Mouse (Mus musculus) embryonic facial prominence, embryonic 11.5 days (tissue): ENCODE data around the gene Srd5a1. TPM values are rescaled to one million over a fixed set of nuclear protein-coding genes. Genes with fewer than 3 reads are reported as not detected.

Experiments
- ATAC-seq: fragments of 200-750 bp; cut with Nextera tagmentation; replicated peaks from 2 replicates; pipeline ENCODE4 v1.8.0; 2017; ENCODE audit warnings: low read depth; ENCODE audit not compliant: insufficient number of reproducible peaks, low FRiP score, low TSS enrichment
- DNase-seq: peaks from one replicate; pipeline ENCODE4 v3.0.0-alpha.2; 2015; ENCODE audit warnings: low spot score
- H3K27ac ChIP-seq: fragments of 300-500 bp; sonication (generic); replicated peaks from 2 replicates; pipeline ENCODE4 v1.5.1; 2014; ENCODE audit warnings: mild to moderate bottlenecking, low read depth, low read length, control low read depth
- H3K27me3 ChIP-seq: fragments of 300-500 bp; sonication (generic); 2 replicates; pipeline ENCODE4 v1.6.1; 2014; ENCODE audit warnings: mild to moderate bottlenecking, low read length, moderate library complexity, mixed read lengths; ENCODE audit not compliant: control insufficient read depth, insufficient read depth
- H3K36me3 ChIP-seq: fragments of 300-500 bp; sonication (generic); replicated peaks from 2 replicates; pipeline ENCODE4 v1.6.1; 2014; ENCODE audit warnings: low read depth, mild to moderate bottlenecking, low read length, moderate library complexity, mixed read lengths; ENCODE audit not compliant: control insufficient read depth, insufficient read depth
- H3K4me1 ChIP-seq: fragments of 300-500 bp; sonication (generic); 2 replicates; pipeline ENCODE4 v1.6.1; 2014; ENCODE audit warnings: low read length, mixed read lengths; ENCODE audit not compliant: control insufficient read depth, insufficient read depth
- H3K4me2 ChIP-seq: fragments of 300-500 bp; sonication (generic); 2 replicates; pipeline ENCODE4 v1.6.1; 2014; ENCODE audit warnings: low read depth, mild to moderate bottlenecking, control low read depth, low read length, moderate library complexity
- H3K4me3 ChIP-seq: fragments of 300-500 bp; sonication (generic); 2 replicates; pipeline ENCODE4 v1.5.1; 2014; ENCODE audit warnings: low read depth, low read length, control low read depth
- H3K9ac ChIP-seq: fragments of 300-500 bp; sonication (generic); replicated peaks from 2 replicates; pipeline ENCODE4 v1.6.1; 2014; ENCODE audit warnings: mild to moderate bottlenecking, control low read depth, low read length
- H3K9me3 ChIP-seq: fragments of 300-500 bp; sonication (generic); replicated peaks from 2 replicates; pipeline ENCODE4 v1.6.1; 2016; ENCODE audit warnings: mild to moderate bottlenecking, low read length, inconsistent platforms, mixed read lengths; ENCODE audit not compliant: control insufficient read depth
- WGBS: fragments of 180-500 bp; shearing (Covaris S2); extraction: QIAGEN DNeasy Blood & Tissue Kit; methylation state at CpG from one replicate; pipeline ENCODE4 v1.1.7; 2014; 5-methylcytosine and 5-hydroxymethylcytosine counted together
- polyA plus RNA-seq: library from polyadenylated mRNA; unstranded; fragments of >200 nt; fragmentation: Nextera tagmentation; extraction: Ambion mirVana; gene quantifications from 2 replicates; pipeline ENCODE4 v1.2.1, GENCODE M21; 2014

The Srd5a1 gene
- polyA plus RNA-seq, 1 experiment from 2014 or later, result 20.8 TPM

DNA sequence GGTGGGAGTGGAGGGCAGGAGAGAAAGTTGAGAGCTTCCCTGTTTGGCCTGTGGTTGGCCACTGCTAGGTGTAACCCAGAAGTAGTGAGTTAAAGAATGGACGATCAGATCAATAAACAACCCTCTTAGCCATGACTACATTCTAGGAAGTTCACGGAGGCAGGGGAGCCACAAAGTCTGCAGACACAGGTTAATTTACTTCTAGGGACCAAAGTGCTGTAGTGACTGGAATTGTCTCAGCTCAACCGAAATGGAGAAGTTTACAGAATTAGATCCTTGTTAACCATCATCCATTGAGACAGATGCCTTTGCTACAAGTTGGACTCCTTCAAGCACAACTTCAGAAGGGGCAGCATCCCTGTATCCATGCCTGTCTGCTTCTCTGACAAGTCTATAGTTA is 23.4 kb downstream of the Srd5a1 start:
- no peak overlapping the region for H3K4me3 ChIP-seq
- 81% methylated on average over 3 of the region's 3 CpGs for WGBS
- no peaks in the 10 kb centered on the region for H3K4me1 ChIP-seq
- no peak overlapping the region for H3K9ac ChIP-seq
- no peak overlapping the region for H3K4me2 ChIP-seq
- H3K9me3 ChIP-seq, result no peaks in the 10 kb centered on the region
- no peak overlapping the region for H3K27ac ChIP-seq
- DNase-seq, result no peak
- H3K36me3 ChIP-seq, result no peaks in the 10 kb centered on the region
- ATAC-seq, result no peak
- no peaks in the 10 kb centered on the region for H3K27me3 ChIP-seq

DNA sequence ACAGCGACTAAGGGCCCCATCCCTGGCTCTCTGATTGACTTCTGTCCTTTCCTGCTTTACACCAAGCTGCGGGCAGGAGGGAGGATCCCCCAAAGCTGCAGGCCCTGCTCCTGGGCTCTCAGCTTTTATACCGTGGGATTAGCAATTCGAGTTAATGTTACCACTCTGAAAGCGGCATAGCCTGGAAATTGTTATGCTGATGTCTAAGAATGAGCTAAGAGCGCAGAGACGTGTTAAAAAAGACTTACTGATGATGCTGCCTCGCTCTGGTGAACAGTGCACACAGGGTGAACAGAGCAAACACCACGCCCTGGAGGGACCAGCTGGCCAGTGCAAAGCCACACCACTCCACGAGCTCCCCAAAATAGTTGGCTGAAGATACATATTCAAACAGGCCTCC is 24.9 kb downstream of the Srd5a1 start:
- DNase-seq, result no peak

DNA sequence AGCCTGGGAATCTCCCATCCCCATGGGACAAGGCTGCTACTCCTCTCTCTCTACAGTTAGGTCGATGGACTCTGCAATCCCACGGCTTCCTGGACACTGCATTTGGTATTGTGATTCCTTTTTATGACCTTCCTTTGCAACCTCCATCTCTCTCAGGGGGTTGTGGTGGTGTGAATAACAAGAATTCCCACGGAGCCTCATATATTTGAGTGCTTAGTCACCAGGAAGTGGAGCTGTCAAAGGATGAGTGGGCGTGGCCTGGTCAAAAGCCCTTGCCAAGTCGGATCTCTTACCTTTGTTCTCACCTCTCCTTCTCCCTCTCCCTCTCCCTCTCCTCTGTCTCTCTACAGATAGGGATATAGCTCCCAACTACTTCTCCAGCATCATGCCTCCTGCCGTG is 25.4 kb downstream of the Srd5a1 start:
- ATAC-seq (no peak), DNase-seq (no peak)
- Histone ChIP-seq H3K36me3 (no peaks in the 10 kb centered on the region), H3K4me3 (no peak overlapping the region), H3K4me1 (no peaks in the 10 kb centered on the region), H3K9me3 (no peaks in the 10 kb centered on the region), H3K27me3 (no peaks in the 10 kb centered on the region), H3K9ac (no peak overlapping the region), H3K27ac (no peak overlapping the region), H3K4me2 (no peak overlapping the region)
- 61% methylated on average over 6 of the region's 6 CpGs for WGBS

More for the DNA sequence above, 24.9 kb downstream of the Srd5a1 start:
- Histone ChIP-seq H3K4me2 (no peak overlapping the region), H3K36me3 (no peaks in the 10 kb centered on the region), H3K27ac (no peak overlapping the region), H3K27me3 (no peaks in the 10 kb centered on the region), H3K4me1 (no peaks in the 10 kb centered on the region), H3K4me3 (no peak overlapping the region), H3K9me3 (no peaks in the 10 kb centered on the region), H3K9ac (0 out of 2 replicates have a peak overlapping the region, but pooled peaks have one; percentile 6)
- 63% methylated on average over 10 of the region's 10 CpGs for WGBS
- ATAC-seq, result no peak

DNA sequence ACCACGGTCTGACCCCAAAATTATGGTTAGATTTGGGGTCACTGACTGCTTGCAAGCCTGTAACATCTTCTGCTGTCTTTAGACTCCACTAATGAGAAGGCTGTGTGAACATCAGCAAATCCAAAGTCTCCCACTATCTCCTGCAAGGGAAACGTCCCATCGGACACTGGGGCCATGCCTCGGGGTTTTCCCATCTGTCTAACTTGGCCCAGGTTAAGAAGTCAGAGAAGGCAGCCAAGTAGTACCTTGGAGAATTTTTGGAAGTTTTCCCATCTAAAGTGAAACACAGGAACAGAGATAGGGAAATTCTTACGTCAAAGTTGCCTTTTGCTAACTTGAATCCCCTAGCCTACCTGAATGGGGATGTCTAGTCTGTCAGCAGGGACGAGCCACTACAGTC is 27.7 kb downstream of the Srd5a1 start:
- Histone ChIP-seq H3K9ac (no peak overlapping the region), H3K36me3 (no peaks in the 10 kb centered on the region), H3K9me3 (no peaks in the 10 kb centered on the region), H3K4me3 (no peak overlapping the region), H3K4me1 (no peaks in the 10 kb centered on the region), H3K27me3 (no peaks in the 10 kb centered on the region), H3K27ac (no peak overlapping the region), H3K4me2 (no peak overlapping the region)
- no peak for ATAC-seq
- 94% methylated on average over 6 of the region's 6 CpGs for WGBS
- DNase-seq, result no peak

DNA sequence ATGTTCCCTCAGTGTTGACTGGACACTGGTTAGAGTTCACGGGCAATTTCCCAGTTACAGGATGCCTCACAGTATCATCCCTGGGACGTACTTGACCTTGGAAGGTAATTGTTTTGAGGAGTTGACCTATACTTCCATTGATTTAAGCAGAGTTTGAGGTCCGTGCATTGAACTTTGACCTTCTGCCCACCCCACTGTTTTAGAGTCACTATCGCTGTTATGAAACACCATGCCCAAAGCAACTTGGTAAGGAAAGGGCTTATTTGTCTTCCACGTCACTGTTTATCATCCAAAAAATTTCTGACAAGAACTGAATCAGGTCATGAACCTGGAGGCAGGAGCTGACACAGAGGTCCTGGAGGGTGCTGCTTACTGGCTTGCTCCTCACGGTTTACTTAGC is 28.8 kb downstream of the Srd5a1 start:
- H3K27me3 ChIP-seq, result no peaks in the 10 kb centered on the region
- no peaks in the 10 kb centered on the region for H3K36me3 ChIP-seq
- ATAC-seq, result no peak
- no peak overlapping the region for H3K9ac ChIP-seq
- no peaks in the 10 kb centered on the region for H3K9me3 ChIP-seq
- no peak overlapping the region for H3K4me3 ChIP-seq
- H3K4me1 ChIP-seq, result no peaks in the 10 kb centered on the region
- no peak for DNase-seq
- WGBS, result 84% methylated on average over 6 of the region's 6 CpGs
- H3K4me2 ChIP-seq, result no peak overlapping the region
- H3K27ac ChIP-seq, result no peak overlapping the region

DNA sequence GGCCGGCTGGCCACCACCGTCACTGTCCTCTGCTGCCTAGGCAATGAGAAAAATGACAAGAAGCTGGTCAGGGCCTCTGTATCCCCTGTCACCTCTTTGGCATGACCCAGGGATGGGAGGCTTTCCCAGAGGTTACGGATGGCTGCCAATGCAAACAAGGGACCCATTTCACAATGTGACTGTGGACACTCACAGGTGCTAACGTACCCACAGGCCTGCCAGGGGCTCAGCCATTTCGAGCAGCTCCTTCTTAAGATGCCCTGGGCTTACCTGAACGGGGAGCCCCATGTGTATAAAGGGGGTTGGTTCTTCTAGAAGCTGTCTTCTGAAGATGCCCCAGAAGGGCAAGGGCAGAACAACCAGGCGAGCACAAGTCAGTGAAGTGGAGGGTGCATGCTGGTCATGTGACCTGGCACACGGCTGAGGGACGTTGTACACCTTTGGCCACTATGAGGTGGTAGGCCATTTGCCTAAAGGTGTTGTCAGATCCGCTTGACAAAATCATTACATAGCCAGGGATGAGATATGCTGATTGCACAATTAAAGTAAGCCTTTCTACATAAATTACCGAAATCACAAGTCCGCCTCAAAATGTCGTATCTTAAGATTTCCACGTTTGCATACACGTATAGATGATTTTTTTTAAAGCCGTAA is 33.9 kb downstream of the Srd5a1 start:
- H3K4me2 ChIP-seq, result no peak overlapping the region
- no peaks in the 10 kb centered on the region for H3K27me3 ChIP-seq
- H3K27ac ChIP-seq, result no peak overlapping the region
- H3K4me3 ChIP-seq, result no peak overlapping the region
- no peak for ATAC-seq
- DNase-seq, result no peak
- no peak overlapping the region for H3K9ac ChIP-seq
- H3K4me1 ChIP-seq, result no peaks in the 10 kb centered on the region
- 90% methylated on average over 16 of the region's 16 CpGs for WGBS
- H3K9me3 ChIP-seq, result no peaks in the 10 kb centered on the region
- no peaks in the 10 kb centered on the region for H3K36me3 ChIP-seq

DNA sequence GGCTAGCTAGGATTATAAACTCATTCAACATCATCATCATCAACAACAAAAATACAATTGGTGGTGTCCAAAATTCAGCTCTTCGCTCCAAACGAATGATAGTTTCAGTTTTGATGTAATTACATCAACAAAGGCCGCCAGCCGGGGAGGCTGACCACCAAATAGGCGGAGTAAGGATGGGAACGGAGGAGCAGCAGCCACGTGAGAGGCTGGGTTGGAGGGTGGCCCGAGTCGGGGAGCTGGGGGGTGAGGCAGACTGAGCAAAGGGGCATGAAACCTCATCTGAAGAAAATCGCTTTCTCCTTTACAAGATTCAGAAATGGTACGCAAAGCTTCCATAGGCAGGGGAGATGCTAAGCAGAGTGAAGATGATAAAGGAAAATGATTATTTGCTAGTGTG is 34.6 kb downstream of the Srd5a1 start:
- no peak overlapping the region for H3K4me3 ChIP-seq
- no peak overlapping the region for H3K27ac ChIP-seq
- no peaks in the 10 kb centered on the region for H3K36me3 ChIP-seq
- no peaks in the 10 kb centered on the region for H3K27me3 ChIP-seq
- H3K4me1 ChIP-seq, result no peaks in the 10 kb centered on the region
- 60% methylated on average over 11 of the region's 11 CpGs for WGBS
- ATAC-seq, result no peak
- H3K9me3 ChIP-seq, result no peaks in the 10 kb centered on the region
- no peak overlapping the region for H3K9ac ChIP-seq
- no peak for DNase-seq
- no peak overlapping the region for H3K4me2 ChIP-seq

DNA sequence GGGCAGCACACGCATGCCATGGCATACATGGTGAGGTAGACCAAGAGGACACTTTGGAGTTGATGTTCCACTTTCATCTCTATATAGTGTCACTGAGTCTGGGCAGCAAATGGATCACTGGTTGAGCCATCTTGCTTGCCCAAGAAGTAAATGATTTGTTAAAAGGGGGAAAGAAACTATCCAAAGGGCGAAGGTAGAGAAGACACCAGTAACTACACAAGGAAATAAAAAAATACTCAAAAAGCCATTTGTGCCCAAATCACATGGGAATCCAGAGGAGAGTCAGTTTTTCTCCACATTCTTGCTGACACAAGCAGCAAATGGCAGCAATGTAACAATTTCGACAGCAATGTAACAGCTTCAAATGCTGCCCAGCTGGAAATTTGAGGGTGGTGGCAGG is 38.6 kb downstream of the Srd5a1 start:
- H3K36me3 ChIP-seq, result no peaks in the 10 kb centered on the region
- ATAC-seq (no peak), DNase-seq (no peak)
- no peaks in the 10 kb centered on the region for H3K9me3 ChIP-seq
- H3K4me2 ChIP-seq, result no peak overlapping the region
- no peak overlapping the region for H3K27ac ChIP-seq
- H3K4me1 ChIP-seq, result no peaks in the 10 kb centered on the region
- no peak overlapping the region for H3K9ac ChIP-seq
- no peak overlapping the region for H3K4me3 ChIP-seq
- WGBS, result 93% methylated on average over 3 of the region's 3 CpGs
- H3K27me3 ChIP-seq, result no peaks in the 10 kb centered on the region
